Mouse (Mus musculus) testis, postnatal 10 days (tissue): ENCODE results near the gene Mettl9.
"Not testable (repeated sequence)": the region's sequence is repeated elsewhere in the genome, so short reads cannot be mapped to it uniquely, and the experiment has no call there.

Source experiments
- DNase-seq: peaks from one replicate; pipeline ENCODE4 v3.0.0; 2021; ENCODE audit warnings: low spot score

Mettl9 gene

DNA sequence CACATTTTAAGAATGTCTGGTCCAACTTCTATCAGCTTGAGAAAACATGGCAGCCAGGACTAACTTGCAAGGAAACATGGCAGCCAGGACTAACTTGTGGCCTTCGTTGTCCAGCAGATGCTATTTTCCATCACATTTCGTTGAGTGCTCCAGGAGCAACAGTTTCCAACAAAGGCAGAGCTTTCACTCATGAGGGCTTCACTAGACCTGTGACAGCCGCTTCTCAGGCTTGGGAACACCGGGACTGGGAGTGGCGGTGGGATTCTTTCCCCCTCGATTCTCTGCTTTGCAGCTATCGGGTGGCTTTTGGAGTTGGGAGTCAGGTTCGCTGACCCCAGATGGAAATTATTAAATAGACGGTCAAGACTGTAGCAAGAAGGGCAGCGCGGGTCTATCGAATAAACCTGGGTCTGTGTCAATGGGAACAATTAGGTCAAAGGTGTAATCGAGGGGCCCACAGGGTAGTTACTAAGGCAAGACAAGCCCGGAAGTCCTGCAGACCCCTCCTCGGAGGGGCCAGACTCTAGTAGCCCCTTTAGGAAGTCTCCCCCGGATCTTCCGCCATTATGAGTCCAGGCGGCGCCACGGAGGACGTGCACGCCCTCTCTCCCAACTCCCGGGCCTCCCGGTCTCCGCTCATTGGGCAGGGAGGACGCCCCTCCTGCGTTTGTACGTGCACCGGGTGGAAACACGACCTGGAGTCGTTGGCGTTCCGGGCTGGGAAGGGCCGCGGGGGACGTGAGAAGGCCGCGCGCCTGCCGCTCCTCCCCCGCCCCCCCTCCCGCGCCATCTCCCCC, at the start of gene Mettl9:
TSS of gene Mettl9 (plus strand) at position 590 of the 797 bp plus-strand sequence.
- DNase-seq: peak; percentile 96

DNA sequence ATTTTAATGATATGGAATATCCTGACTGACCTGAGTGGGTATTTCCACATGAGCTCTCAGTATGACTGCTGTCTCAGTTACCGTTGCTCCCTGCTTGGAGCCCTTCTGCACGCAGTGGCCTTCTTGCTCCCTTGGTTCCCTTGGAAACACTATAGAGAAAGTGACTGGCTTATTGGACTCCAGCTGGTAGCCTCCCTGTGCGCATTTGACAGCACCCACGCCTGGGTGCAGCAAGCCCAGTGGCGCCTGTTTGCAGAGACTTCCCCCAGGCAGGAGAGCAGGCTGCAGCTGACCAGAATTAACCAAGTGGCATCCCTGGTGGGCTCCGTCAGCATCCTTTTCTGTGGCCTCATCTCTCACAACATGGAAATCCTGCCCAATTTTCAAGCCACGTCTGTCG, 43.1 kb upstream of the Mettl9 start:
- DNase-seq: no peak

DNA sequence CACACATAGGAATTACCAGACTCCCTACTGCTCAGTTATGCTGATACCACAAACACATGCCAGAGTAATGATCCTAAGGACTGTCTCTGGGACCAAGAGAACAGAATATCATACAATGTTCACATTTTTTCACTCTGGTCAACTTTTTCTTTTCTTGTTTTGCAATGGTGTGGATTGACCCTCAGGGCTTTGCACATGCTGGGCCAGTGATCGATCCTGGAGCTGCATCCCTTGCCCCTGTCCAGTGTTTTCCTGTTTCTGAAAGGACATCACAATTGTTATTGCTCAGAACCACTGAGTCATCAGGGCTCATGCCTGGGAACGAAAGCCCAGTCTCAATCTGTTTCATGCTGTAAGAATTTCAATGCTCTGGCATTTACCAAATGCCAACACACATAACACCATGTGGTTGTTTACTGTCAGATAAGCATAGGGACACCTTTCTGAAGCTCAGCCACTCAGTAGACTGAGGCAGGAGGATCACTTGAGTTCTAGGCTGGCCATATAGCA, 35.2 kb upstream of the Mettl9 start:
- no peak for DNase-seq

DNA sequence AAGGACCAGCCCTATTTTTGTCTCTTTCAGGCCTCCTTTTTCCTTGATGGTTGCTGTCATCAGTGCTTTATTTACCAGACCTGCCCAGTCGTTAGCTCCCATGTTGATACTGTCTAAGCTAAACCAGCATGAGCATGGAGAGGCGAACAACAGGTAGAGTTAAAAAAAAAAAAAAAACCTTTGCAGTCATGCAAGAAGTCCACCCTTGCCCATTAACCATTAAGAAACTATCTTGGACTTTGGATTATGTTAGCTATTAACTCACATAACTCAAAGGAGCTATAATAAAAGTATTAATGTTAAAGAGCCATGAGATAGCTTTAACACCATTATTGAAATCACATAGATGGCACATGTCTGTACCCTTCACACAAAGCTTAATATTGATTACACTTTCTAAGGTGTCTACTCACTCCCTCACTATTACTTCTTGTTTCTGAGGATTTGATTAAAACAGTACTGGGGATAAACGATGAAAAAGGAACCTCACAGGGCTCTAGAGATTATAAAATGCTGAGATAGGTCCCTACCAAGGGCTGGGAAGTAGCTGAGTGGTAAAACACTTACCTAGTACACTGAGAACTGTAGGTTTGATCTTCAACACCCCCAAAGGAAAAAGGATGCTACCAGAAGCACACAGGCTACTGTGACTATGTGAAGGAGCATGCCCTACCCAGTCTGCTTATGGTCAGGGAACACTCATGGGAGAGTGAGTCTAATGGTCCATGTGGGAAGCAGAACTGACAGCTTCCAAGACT, 34.0 kb upstream of the Mettl9 start:
- no peak for DNase-seq

DNA sequence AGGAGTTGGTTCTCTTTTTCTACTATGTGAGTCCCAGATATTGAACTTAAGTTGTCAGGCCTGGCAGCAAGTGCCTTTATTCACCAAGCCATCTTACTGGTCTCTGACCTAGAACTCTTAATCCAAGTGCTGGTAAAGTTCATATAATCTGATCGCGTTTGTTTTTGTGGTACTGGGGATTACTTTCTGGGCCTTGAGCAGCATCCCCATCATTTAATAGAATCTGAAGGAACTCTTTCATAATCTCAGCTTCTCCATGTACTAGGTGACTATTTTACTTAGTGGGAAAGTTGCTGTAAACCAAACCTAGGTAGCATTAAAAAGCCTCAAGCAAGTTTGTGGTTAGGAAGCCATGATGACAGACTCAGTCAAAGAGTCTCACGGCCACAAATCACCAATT, 32.4 kb upstream of the Mettl9 start:
- DNase-seq: no peak

DNA sequence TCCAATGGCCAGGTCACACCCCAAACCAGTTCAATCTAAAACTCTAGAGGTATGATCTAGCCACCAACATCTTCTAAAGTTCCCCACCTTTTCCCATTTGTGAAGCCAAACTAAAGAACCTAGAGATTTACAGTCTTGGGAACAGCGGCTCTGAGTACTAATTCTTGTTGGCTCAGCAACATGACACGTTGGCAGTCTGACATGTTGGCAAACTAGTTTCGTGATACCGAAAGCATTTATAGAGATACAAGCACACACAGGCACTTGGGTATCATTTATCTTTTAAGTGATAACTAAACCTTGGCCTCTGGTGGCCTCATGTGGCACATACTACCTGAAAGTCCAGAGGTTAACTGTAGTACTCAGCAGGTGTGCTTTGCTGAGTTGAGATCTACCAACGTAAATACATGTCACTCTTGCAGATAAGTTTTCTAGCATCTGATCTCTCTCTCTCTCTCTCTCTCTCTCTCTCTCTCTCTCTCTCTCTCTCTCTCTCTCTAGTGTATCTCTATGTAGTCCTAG, 31.8 kb upstream of the Mettl9 start:
- no peak for DNase-seq

DNA sequence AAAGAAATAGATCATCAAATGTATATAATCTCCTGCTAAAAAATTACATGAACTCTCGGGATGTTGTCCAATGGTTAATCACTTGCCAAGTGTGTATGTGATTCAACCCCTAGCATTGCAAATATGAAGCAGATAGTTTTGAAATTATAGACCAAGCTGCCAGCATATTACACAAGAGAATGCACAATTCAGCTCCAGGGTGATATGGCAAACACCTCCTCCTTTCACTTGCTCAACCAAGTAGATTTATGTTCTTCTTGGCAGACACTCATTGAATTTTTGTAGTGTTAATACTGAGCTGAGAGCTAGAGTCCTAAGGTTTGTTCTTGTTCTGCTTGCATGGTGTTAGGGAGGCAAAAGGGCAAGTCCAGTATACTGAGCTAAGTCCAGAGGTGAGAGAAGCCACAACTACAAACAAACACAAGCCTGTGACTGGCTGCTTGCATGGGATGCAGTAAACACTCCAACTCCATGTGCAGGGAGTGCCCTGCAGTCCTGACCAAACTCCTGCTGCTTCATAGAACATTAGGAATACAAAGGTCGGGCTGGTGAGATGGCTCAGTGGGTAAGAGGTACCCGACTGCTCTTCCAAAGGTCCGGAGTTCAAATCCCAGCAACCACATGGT, 30.3 kb upstream of the Mettl9 start:
- DNase-seq: no peak

DNA sequence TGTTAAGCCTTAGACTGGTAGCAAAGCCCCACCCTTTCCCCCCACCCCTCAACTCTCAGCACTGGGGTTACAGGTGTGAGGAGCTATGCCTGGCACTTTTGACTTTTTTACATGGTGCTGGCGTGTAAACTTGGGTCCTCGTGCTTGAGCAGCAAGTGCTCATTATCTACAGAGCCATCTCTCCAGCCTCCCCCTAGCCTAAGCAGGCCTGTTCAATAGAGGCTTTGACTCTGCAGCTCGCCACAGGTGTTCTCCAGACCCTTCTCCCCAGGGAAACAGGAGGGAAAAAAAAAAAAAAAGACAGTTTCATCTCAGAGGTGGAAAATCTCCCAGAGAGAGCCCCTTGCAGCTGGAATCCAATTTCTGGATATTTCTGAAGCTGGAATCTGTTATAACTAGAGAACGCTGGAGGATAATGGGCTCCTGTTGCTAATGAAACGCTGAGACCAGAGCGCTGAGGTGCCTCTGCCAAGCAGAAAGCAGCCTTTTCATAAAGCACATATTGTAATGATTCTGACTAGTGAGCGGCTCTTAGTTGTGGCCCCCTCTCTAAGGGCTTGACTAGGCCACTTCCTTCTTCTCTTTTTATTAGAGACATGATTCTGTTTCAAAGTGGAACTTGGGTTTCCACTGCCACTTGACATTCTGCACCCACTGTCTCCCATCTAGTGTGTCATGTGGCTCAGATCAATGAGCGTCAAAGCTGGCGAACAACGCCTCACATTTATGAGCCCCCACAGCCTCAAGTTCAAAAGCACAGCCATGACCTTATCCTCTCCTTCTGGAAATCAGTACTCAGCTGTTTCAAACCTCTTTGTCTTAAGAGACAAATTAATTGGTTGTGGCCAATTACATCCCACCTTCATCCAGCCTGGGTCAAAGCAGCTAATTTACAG, 22.2 kb upstream of the Mettl9 start:
- DNase-seq: no peak

DNA sequence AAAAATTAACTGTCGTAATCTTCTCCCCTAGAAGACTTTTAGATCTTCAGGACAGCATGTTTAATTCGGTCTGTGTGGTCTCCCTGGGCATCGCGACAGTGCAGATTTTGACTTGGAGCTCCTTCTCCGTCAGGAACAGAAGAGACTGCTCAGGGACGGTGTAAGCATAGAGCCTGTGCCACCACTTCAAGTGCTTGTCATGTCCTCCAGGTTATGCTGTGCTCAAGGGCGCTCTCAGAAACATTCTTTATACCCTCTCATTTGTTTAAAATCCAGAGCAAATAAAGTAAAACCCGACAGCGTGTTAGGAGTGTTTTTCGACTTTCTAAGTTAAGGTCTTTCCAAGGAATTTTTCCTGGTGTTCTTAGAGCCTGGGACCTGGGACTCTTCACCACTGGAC, 19.8 kb upstream of the Mettl9 start:
- DNase-seq: no peak

DNA sequence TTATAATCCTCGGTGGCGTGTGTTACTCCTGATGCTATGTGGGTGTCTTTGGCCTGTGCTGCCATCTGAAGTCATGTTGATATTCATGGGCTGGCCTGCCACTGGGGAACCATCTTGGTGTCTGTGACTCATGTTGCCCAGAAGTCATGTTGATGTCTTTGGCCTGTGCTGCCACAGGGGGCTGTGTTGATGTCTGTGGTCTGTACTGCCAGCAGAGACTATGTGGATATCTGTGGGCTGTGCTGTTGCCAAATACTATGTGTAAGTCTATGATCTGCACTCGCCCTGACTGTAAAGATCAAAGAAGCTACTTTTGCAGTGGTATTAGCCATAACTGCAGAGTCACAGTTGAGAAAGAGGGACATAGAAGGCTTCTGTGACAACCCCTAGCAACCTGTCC, 15.5 kb upstream of the Mettl9 start:
- DNase-seq: no peak

DNA sequence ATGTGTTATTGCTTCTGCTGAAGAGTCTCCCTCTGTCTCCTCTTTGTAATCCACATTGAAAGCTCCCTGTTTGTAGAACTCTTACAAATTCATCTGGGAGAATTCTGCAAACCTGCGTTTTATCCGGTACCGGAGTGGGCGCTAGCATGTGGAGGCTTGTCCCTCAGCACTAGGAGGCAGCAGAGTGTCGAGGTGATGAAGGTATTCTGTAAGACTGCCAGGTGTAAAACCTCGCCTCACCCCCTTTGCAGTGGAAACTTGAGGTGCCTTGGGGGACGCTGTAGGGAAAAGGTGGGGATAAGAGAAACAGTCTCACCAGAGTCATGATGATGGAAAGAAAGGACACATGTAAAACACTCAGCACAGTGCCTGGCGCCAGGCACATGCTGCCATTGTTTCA, 14.0 kb upstream of the Mettl9 start:
- DNase-seq: no peak

DNA sequence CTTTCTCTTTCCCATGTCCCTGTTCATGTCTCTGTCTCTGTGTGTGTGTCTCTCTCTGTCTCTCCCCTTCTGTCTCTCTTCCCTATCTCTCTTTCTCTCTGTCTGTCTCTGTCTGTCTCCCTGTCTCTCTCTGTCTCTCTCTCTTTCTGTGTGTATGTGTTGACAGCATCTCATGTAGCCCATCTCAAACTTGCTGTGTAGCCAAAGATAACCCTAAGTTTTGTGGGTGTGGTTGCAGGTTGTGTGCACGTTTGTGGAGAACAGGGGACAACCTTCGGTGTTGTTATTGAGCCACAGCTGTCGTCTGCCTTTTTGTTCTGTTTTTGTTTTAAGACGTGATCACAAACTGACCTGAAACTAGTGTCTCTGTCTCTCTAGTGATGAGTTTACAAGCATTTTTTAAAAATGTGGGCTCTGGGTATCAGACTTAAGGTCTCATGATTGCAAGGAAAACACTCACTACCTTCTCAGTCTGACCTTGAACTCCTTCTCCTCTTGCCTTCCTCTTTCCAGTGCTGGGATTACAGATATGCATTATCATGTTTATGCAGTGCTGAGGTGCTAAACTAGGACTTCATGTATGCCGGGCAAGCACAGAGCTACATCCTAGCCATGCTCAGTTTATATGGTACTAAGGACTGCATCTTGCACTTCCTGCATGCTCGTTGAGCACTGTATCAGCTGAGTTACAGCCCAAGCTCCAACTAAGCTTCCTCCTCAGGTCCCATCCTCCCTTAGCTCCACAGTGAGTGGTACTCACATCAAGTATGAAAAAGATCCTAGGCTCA, 8.8 kb upstream of the Mettl9 start:
- DNase-seq: no peak

DNA sequence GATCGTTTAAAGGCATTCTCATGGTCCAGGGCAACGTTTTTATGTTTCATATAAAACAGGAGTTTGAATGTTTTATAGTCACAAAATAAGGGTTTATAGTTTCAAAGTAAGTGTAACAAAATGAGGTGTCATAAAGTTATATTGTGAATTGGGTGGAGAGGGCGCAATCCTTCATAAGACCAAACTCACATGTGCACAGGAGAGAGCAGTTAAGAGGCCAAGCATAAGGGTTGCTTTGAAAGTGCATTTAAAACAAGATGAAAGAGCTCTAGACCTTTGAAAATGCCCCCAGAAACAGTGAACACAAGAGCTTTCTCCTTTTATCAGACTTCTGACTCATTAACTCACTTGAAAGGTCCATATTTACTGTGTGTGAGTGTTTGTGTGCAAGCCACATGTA, 7.9 kb upstream of the Mettl9 start:
- DNase-seq: no peak

DNA sequence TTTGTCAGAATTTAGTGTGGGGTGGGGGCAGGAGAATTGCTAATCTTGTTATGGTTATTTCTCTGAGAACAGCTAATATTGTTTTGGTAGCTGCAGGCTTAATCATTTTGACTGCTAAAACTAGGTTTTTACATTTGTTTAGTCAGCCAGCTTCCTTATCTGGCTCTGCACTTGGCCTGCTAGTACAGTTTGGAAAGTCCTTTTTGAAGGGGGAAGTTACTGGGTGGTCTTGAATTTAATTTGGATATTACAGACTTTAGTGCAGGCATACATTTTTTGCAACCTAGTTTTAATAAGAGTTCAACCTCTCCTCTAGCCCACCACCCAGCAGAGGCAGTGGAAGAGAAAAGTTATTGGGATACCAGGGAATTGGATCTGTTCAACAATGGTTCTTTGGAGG, 4.3 kb upstream of the Mettl9 start:
- DNase-seq: not testable (repeated sequence)

DNA sequence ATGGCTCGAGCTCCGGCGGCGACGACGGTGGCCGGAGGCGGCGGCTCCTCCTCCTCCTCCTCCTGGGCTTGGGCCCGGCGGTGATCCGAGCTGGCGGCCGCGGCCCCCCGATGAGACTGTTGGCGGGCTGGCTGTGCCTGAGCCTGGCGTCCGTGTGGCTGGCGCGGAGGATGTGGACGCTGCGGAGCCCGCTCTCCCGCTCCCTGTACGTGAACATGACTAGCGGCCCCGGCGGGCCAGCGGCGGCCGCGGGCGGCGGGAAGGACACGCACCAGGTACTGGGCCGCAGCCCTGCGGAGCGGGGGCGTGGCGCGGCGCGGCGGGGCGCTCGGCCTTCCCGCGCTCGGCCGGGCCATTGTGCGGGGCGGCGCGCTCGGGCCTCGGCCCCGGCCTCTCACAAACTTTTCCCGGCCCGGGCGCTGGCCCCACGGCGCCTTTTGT, 476 bp downstream of the Mettl9 start:
- DNase-seq: no peak

DNA sequence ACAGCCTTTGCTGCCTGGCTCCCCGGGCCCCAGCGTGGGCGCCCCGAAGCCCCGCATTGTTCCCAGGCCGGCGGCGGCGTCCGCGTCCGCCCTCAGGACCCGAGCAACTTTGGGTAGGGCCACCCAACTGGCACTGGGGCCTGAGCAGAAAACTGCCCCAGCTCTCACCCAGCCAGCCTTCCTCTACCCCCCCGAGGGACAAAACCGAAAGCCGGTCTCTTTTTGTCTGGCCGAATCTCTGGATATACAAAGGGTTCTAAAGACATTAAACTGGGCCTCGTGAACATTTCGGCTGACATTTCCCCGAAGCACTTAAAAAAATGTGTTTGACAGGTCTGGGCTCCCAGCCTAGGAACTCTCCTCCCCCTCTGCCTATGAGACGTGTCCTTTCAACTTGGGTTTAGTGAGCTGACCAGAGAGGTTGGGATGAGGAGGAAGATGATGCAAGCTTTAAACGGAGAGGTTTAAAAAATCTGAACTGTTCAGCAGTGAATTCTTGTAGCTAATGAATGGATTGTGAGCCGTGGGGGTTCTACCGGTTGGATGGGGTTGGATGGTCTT, 996 bp downstream of the Mettl9 start:
- no peak for DNase-seq

DNA sequence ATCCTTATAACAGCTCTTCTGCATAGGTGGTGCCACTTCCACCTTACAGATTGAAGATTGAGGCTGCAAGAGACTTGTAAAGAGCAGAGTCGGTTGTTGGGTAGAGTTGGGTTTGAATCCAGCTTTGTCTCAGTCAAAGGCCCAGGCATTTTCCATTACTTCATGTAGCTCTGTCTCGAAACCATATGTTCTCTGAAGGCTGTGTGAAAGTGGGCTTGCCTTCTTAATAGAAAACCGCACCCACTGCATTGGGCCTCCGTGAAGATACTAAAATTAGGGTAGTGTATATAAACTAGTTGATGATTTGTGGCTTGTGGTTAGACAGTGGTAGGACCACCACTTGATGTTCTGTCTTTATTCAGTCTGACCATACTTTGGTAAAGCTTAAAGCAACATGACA, 6.3 kb downstream of the Mettl9 start:
- DNase-seq: no peak

DNA sequence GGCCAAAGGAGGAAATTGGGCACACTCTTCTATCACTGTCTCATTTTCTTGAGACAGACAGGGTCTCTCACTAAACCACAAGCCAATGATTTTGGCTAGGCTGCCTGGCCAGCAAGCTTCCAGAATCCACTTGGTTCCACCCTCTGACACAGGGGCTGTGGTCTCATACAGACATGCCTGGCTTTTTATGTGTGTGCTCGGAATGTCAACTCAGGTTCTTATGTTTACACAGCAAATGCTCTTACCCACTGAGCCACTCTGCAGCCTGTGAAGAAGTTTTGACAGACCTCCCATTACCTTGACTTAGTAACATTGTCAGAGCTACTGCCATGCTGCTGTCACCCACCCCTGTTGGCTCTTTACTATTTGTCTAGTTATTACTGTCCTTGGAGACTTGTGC, 7.7 kb downstream of the Mettl9 start:
- no peak for DNase-seq

DNA sequence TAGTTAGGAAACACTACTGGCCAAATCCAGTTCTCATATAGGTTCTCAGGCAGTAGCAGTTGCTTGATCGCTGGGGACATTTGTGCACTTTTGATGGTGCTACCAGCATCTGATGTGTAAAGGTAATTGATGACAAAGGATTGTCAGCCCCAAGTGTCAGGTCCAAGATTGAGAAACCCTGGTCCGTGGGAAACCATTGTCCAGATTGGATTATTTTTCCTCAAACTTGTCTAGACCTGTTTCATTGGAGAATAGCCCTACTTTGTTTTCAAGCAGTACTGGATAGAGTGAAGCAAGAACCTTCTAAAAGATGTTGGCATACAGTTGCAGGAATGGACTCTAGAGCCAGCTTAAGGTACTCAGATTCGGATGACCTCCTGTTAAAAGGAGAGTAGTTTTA, 8.8 kb downstream of the Mettl9 start:
- DNase-seq: no peak

DNA sequence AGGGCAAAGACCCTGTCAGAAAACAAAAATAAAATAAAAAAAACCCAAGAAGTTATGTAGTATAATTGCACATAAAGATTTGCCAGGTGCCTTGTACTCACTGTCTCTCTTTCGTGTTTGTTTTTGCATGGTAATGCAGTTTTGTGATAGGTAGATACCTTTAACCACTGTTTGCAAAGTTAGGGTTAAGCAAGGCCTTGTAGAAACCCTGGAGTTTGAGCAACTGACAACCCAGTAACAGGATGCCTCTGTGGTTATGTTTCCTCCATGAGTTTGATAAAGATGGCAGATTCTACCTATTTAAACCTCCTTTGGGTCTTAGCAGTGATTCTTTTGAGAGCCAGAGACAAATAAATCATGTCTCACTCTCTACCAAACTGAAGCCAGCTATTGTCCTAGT, 9.3 kb downstream of the Mettl9 start:
- no peak for DNase-seq
